11 mouse cellular contexts compared by ENCODE assay signal in genomic region chr9:65199723-65200122, GRCm38 (mm10). TPM values are rescaled to one million over a fixed set of nuclear protein-coding genes. Genes with fewer than 3 reads are reported as not detected.
DNase-seq lines count a peak whose midpoint lies in the region; ATAC-seq and TF ChIP-seq lines count a peak whose summit lies in the region.
"Had no signal": no experiment of that assay in that cellular context is flagged by ENCODE, and none has a peak within 500 bp of the region (broad histone marks: within the 10 kb centered on the region; RNA-seq: fewer than 3 reads in every experiment).

No protein-coding gene starts in this region.

- H3K4me2 ChIP-seq in lung, embryonic 15.5 days = no peak overlapping the region
- no peak overlapping the region for H3K4me2 ChIP-seq in liver, embryonic 11.5 days

- no peak overlapping the region for H3K9ac ChIP-seq in heart, adult 2 months (ENCODE audit: low read depth, low read length)
- H3K9ac ChIP-seq in lung, embryonic 15.5 days = no peak overlapping the region
- peak overlapping the region; percentile 31; the same call in 1 of the 2 replicates for H3K9ac ChIP-seq in liver, embryonic 11.5 days (ENCODE audit: low read depth, low read length)

- H3K27me3 ChIP-seq in heart, adult 2 months (ENCODE audit: control insufficient read depth, insufficient read depth, low read length) = no peaks in the 10 kb centered on the region
- no peaks in the 10 kb centered on the region for H3K27me3 ChIP-seq in lung, embryonic 15.5 days
- no peaks in the 10 kb centered on the region for H3K27me3 ChIP-seq in liver, embryonic 11.5 days (replicated peaks; ENCODE audit: control insufficient read depth, insufficient read depth, low read length)

- TF ChIP-seq POLR2A in heart, adult 2 months (IDR thresholded peaks at IDR 0.05; ENCODE audit: insufficient read depth, low read depth, low read length) = no peak
- no peak for TF ChIP-seq POLR2A in olfactory bulb, adult 2 months (IDR thresholded peaks at IDR 0.05; ENCODE audit: insufficient read depth, low read depth, low read length)

- DNase-seq in heart, adult 2 months = no peak
- DNase-seq in heart, postnatal 25 days (ENCODE audit: low spot score) = no peak
- no peak for DNase-seq in lung, postnatal 10 days
- no peak for DNase-seq in liver, embryonic 11.5 days (ENCODE audit: low spot score)
- no peak for DNase-seq in cerebellum, adult 8-10 months
- no peak for DNase-seq in frontal cortex, postnatal 14 days (ENCODE audit: low spot score in 2 of 2)
- DNase-seq: cerebellum, postnatal 14 days; kidney, postnatal 4 days had no signal

- peaks cover 6% of the 10 kb centered on the region; the same call in 1 of the 2 replicates for H3K36me3 ChIP-seq in heart, adult 2 months (ENCODE audit: control insufficient read depth, insufficient read depth, low read length)
- H3K36me3 ChIP-seq in lung, embryonic 15.5 days = no peaks in the 10 kb centered on the region
- no peaks in the 10 kb centered on the region for H3K36me3 ChIP-seq in liver, embryonic 11.5 days (ENCODE audit: control insufficient read depth, insufficient read depth, low read length)
- H3K36me3 ChIP-seq: heart, embryonic 10.5 days had no signal

- no peaks in the 10 kb centered on the region for H3K9me3 ChIP-seq in lung, embryonic 15.5 days
- no peaks in the 10 kb centered on the region for H3K9me3 ChIP-seq in liver, embryonic 11.5 days (ENCODE audit: control insufficient read depth, low read length)
- H3K9me3 ChIP-seq: heart, embryonic 10.5 days had no signal

- intact Hi-C loops in heart, adult 2 months (cut with DNase I) = loop anchor here (10.0 kb wide), 1 partner anchor 465 kb away; the partner anchor contains the start of gene Rab11a
- intact Hi-C loops in heart, postnatal 25 days (cut with DNase I) = loop anchor here (2.0 kb wide), 1 partner anchor 83 kb away; no protein-coding TSS in a partner anchor

- no peak overlapping the region for H3K4me3 ChIP-seq in heart, adult 2 months
- no peak overlapping the region for H3K4me3 ChIP-seq in lung, embryonic 15.5 days
- H3K4me3 ChIP-seq in liver, embryonic 11.5 days (ENCODE audit: low read depth, low read length) = no peak overlapping the region
- H3K4me3 ChIP-seq in olfactory bulb, adult 2 months (ENCODE audit: insufficient read depth, low read depth, low read length) = no peak overlapping the region
- H3K4me3 ChIP-seq: heart, embryonic 10.5 days had no signal

- ATAC-seq in lung, embryonic 15.5 days (ENCODE audit: borderline replicate concordance, extremely low read depth, low FRiP score, low TSS enrichment) = no peak
- ATAC-seq in liver, embryonic 11.5 days (replicated peaks; ENCODE audit: low FRiP score) = no peak

- H3K79me2 ChIP-seq in heart, adult 2 months (replicated peaks; ENCODE audit: control insufficient read depth, insufficient read depth, low read length) = no peaks in the 10 kb centered on the region

- WGBS in heart, adult 2 months = 38% methylated on average over 7 of the region's 7 CpGs
- 24% methylated on average over 7 of the region's 7 CpGs for WGBS in lung, embryonic 15.5 days
- WGBS in liver, embryonic 11.5 days = 46% methylated on average over 7 of the region's 7 CpGs
- WGBS in olfactory bulb, adult 2 months = 71% methylated on average over 7 of the region's 7 CpGs

- peaks cover 17% of the 10 kb centered on the region for H3K4me1 ChIP-seq in heart, adult 2 months (ENCODE audit: control insufficient read depth, insufficient read depth, low read length)
- H3K4me1 ChIP-seq in lung, embryonic 15.5 days = peaks cover 24% of the 10 kb centered on the region
- peaks cover 25% of the 10 kb centered on the region for H3K4me1 ChIP-seq in liver, embryonic 11.5 days (replicated peaks; ENCODE audit: control insufficient read depth, insufficient read depth, low read length)
- peaks cover 9% of the 10 kb centered on the region for H3K4me1 ChIP-seq in olfactory bulb, adult 2 months (ENCODE audit: control insufficient read depth, insufficient read depth, low read length)

- H3K27ac ChIP-seq in heart, adult 2 months = peak overlapping the region; percentile 45
- 0 out of 2 replicates have a peak overlapping the region, but pooled peaks have one; percentile 76 for H3K27ac ChIP-seq in lung, embryonic 15.5 days
- no peak overlapping the region for H3K27ac ChIP-seq in liver, embryonic 11.5 days (ENCODE audit: low read depth, low read length)
- 0 out of 2 replicates have a peak overlapping the region, but pooled peaks have one; percentile 46 for H3K27ac ChIP-seq in olfactory bulb, adult 2 months (ENCODE audit: insufficient read depth, low read depth, low read length)
- H3K27ac ChIP-seq: heart, embryonic 10.5 days had no signal

- TF ChIP-seq CTCF in heart, adult 2 months (IDR thresholded peaks at IDR 0.05) = no peak
- TF ChIP-seq CTCF in olfactory bulb, adult 2 months (IDR thresholded peaks at IDR 0.05; ENCODE audit: insufficient read depth, low read depth, low read length) = no peak

- no peak for TF ChIP-seq EP300 in heart, adult 2 months (IDR thresholded peaks at IDR 0.05; ENCODE audit: insufficient read depth, low read depth, low read length)

RNA-seq across cellular contexts. Expression of gene Parp16, which starts 4.6 kb away (rescaled TPM):
- total RNA-seq in heart, adult 2 months (2021) = 1 to 10 TPM; 2.6 to 3.1 TPM
- 3.7 and 4.8 TPM in 2 replicates for polyA plus RNA-seq in heart, adult 2 months (2012; rRNA removed)
- total RNA-seq in heart, postnatal 25 days (2021) = 1 to 10 TPM; 4.2 TPM
- polyA plus RNA-seq in lung, embryonic 15.5 days (2015; fragmentation: Nextera tagmentation; extraction: Ambion mirVana) = 5.4 and 5.6 TPM in 2 replicates
- polyA plus RNA-seq in liver, embryonic 11.5 days (2014; fragmentation: Nextera tagmentation; extraction: Ambion mirVana) = 7.3 and 7.5 TPM in 2 replicates
- not detected in 2 replicates for polyA plus RNA-seq in olfactory bulb, adult 2 months (2012; ENCODE audit: insufficient read depth, insufficient read length, low replicate concordance, missing spikeins)

RNA-seq across cellular contexts. Expression of gene Igdcc3, which starts 58.7 kb away (rescaled TPM):
- total RNA-seq in heart, adult 2 months (2021) = under 1 TPM; 0.07 to 0.10 TPM
- 0.12 and 0.16 TPM in 2 replicates for polyA plus RNA-seq in heart, adult 2 months (2012; rRNA removed)
- under 1 TPM in 1 of 2 experiments, not detected in 1; 0.08 TPM for total RNA-seq in heart, postnatal 25 days (2021)
- polyA plus RNA-seq in lung, embryonic 15.5 days (2015; fragmentation: Nextera tagmentation; extraction: Ambion mirVana) = 1.8 and 2.0 TPM in 2 replicates
- polyA plus RNA-seq in liver, embryonic 11.5 days (2014; fragmentation: Nextera tagmentation; extraction: Ambion mirVana) = 4.8 and 5.5 TPM in 2 replicates
- not detected in 2 replicates for polyA plus RNA-seq in olfactory bulb, adult 2 months (2012; ENCODE audit: insufficient read depth, insufficient read length, low replicate concordance, missing spikeins)
